Mouse (Mus musculus) lung, postnatal 36 days (tissue): ENCODE measurements around the gene Ppp1r1b.
A peak's percentile ranks its signal among the peaks of the same experiment; 100 is the strongest.

Source experiments
- DNase-seq: peaks from one replicate; pipeline ENCODE4 v3.0.0; 2022; ENCODE audit warnings: mixed read lengths

Ppp1r1b gene

GRCm38 (mm10) chr11:98352272-98352990 lies 4.2 kb downstream of the Ppp1r1b start:
- DNase-seq, result peak; percentile 72

GRCm38 (mm10) chr11:98353651-98354211 lies 5.5 kb downstream of the Ppp1r1b start:
- DNase-seq, result peak; percentile 80

GRCm38 (mm10) chr11:98354445-98354844 lies 6.2 kb downstream of the Ppp1r1b start:
- DNase-seq, result no peak

- peak; percentile 78 for DNase-seq
These were observed 7.6 kb downstream of the Ppp1r1b start for GRCm38 (mm10) chr11:98355732-98356299.

GRCm38 (mm10) chr11:98356625-98357394 lies 8.6 kb downstream of the Ppp1r1b start:
- DNase-seq, result peak; percentile 36

GRCm38 (mm10) chr11:98357396-98358160 lies 9.4 kb downstream of the Ppp1r1b start:
- DNase-seq, result peak; percentile 70

DNA sequence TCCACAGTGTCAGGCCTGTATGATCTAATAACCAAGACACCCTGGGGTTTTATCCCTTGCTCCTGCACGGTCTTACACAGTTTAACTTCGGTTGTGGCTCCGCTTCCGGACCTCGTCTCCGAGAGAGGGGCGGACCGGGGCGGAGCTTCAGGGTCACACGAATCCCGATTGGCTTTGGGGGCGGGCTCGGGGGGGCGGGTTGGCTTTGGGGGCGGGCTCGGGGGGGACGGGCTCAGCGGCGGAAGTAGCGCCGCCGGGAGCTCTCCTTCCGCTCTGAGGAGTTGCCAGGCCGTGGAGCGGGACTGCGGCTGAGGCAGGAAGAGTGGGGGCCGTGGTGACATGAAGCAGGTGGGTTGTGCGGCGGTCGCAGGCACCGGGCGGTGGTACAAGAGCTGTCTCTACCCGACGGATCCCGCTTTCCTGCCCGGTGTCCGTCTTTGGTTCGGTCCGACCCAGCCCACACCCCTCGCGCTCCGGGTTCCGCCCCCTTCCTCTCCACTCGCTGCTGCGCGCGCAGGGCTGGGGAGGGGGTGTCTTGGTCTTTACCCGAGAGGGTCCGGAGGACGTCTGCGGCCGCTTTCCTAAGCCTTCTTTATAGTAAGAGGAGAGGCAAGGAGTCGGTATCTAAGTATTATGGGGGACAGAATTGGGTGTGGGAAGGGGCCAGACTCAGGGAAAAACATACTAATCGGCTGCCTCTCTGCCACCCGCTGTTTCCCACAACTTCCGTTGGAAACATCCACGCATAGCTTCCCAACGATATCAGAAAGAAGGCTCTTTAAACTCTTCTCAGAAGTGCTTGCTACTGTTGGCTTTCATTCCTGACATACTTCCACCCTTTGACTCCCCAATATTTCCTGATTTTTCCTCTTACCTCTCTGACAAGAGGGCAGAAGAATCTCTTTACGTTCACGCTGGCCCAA lies 10.2 kb downstream of the Ppp1r1b start, which contains the start of gene Stard3:
Stard3 (plus strand) TSS at position 208 of the 923 bp plus-strand sequence.
- peak; percentile 97 for DNase-seq

- peak; percentile 36 for DNase-seq
These were observed 12.8 kb downstream of the Ppp1r1b start for GRCm38 (mm10) chr11:98360866-98361521.

DNA sequence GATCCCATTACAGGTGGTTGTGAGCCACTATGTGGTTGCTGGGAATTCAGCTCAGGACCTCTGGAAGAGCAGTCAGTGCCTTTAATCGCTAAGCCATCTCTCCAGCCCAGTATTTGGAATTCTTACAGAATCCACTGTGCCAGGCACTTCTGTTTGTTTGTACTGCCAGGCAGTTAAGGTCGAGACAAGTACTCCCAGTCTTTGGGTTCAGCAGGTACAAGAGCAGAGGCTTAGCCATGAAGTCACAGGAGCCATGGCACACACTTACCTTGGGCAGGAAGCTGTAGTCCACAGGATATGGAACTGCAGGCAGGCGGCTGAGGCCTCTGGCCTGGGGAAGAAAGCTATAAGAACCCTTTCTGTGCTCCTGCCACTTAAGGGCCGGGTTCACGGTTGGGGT lies 15.6 kb downstream of the Ppp1r1b start:
- peak; percentile 75 for DNase-seq

GRCm38 (mm10) chr11:98364410-98364809 lies 16.2 kb downstream of the Ppp1r1b start:
- peak; percentile 61 for DNase-seq

- no peak for DNase-seq
These were observed 18.1 kb downstream of the Ppp1r1b start for GRCm38 (mm10) chr11:98366290-98366689.

GRCm38 (mm10) chr11:98367171-98367862 lies 19.1 kb downstream of the Ppp1r1b start:
- DNase-seq, result no peak

DNA sequence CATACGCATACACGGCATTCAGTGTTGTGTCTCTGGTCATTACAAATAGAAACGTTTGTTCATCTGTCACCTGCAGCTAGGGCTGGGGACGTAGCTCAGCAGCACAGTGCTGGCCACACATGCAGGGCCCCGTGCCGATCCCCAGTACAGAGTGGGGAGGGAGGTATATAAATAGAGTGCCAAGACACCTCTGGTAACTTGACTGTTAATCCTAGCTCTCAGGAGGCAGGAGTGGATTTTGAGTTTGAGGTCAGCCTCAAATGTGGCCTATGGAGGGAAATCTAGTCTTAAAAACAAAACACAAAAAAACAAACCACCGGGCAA lies 19.6 kb downstream of the Ppp1r1b start:
- DNase-seq, result no peak

- DNase-seq, result no peak
These were observed 21.1 kb downstream of the Ppp1r1b start for GRCm38 (mm10) chr11:98369337-98369736.

GRCm38 (mm10) chr11:98370588-98370987 lies 22.4 kb downstream of the Ppp1r1b start:
- DNase-seq, result no peak

GRCm38 (mm10) chr11:98371556-98372240 lies 23.5 kb downstream of the Ppp1r1b start:
- DNase-seq, result no peak

DNA sequence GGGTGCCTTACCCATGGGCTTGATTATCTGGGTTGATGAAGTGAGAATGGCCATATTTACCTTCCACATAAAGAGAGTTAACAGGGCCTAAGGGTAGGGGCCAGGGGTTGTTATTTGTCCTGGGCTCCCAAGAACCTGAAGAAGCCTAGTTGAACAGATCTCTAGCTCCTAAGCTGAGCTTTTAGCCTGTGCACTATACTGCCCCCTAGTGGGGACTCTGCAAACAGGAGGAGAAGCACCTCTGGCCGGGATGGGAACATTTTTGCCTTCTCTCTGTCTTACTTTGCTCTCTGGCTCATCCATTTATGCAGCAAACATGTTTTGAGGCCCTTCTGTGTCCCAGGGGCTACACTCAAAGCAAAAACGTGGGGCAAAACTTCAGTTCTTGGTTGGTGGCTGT lies 24.2 kb downstream of the Ppp1r1b start:
- DNase-seq, result peak; percentile 84

DNA sequence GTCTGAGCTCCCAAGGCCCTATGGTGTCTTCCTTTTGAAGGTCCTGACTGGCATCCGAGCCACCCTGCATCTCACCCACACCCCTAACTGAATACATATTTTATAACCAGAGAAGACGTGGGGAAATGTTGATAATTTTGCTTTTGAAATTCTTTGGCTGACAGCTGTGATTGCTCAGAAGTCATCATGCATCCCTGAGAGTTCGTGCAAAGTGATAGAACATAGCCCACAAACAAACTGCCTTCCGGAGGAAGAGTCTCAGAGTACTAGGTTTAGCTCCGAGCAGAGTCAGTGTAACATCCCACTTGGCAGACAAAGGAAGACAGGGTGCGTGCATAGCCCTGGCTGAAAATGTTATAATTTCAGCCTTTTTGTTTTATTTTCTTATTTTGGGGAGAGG lies 25.0 kb downstream of the Ppp1r1b start:
- no peak for DNase-seq

DNA sequence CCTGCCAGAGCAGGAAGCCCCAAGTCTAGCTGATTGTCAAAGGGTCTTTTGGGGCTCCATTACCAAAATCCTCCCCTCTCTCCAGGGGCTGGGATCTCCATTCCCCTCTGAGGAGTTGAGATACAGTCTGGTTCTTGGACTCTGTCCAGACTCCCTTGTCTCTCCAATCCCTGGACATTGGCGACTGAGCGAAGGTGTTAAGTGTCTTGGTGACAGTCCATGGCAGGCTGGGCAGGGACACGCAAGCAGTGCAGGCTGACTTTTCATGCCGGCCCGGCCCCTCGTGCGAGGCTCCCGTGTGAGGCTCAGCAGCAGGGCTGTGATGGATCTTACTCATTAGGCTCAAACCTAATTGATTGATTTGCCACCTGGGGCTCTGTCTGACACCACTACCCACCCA lies 26.1 kb downstream of the Ppp1r1b start:
- DNase-seq, result no peak

GRCm38 (mm10) chr11:98376756-98377155 lies 28.6 kb downstream of the Ppp1r1b start:
- no peak for DNase-seq
